Mouse (Mus musculus) layer of hippocampus, adult 9-10 months (tissue): ENCODE results near the gene Usp35.
A peak's percentile ranks its signal among the peaks of the same experiment; 100 is the strongest.

ENCODE experiments used
- DNase-seq: peaks from one replicate; pipeline ENCODE4 v3.0.0; 2022; ENCODE audit warnings: low spot score

The Usp35 gene

GRCm38 (mm10) chr7:97346111-97346821 lies 14.4 kb upstream of the Usp35 start:
- DNase-seq, result no peak

GRCm38 (mm10) chr7:97345229-97345871 lies 13.5 kb upstream of the Usp35 start:
- DNase-seq, result peak; percentile 71

- DNase-seq, result no peak
These were observed 12.8 kb upstream of the Usp35 start for GRCm38 (mm10) chr7:97344655-97345054.

- no peak for DNase-seq
These were observed 11.1 kb upstream of the Usp35 start for GRCm38 (mm10) chr7:97342961-97343360.

- DNase-seq, result no peak
These were observed 9.4 kb upstream of the Usp35 start for GRCm38 (mm10) chr7:97340907-97341849.

GRCm38 (mm10) chr7:97339623-97340022 lies 7.8 kb upstream of the Usp35 start:
- no peak for DNase-seq

- no peak for DNase-seq
These were observed 6.8 kb upstream of the Usp35 start for GRCm38 (mm10) chr7:97338593-97338992.

GRCm38 (mm10) chr7:97336678-97337077 lies 4.9 kb upstream of the Usp35 start:
- no peak for DNase-seq

- DNase-seq, result no peak
These were observed 2.6 kb upstream of the Usp35 start for GRCm38 (mm10) chr7:97334406-97334805.

- DNase-seq, result no peak
These were observed 1.5 kb upstream of the Usp35 start for GRCm38 (mm10) chr7:97333113-97333898.

GRCm38 (mm10) chr7:97332667-97333041 lies 834 bp upstream of the Usp35 start:
- DNase-seq, result no peak

GRCm38 (mm10) chr7:97330931-97331645 lies 732 bp downstream of the Usp35 start:
- no peak for DNase-seq

GRCm38 (mm10) chr7:97329676-97330075 lies 2.1 kb downstream of the Usp35 start:
- no peak for DNase-seq

GRCm38 (mm10) chr7:97328891-97329588 lies 2.8 kb downstream of the Usp35 start:
- DNase-seq, result no peak

GRCm38 (mm10) chr7:97327376-97327775 lies 4.4 kb downstream of the Usp35 start:
- DNase-seq, result no peak

- no peak for DNase-seq
These were observed 6.4 kb downstream of the Usp35 start for GRCm38 (mm10) chr7:97325156-97325985.

GRCm38 (mm10) chr7:97324342-97324741 lies 7.5 kb downstream of the Usp35 start:
- DNase-seq, result no peak

GRCm38 (mm10) chr7:97317706-97318105 lies 14.1 kb downstream of the Usp35 start:
- DNase-seq, result no peak

- DNase-seq, result no peak
These were observed 16.2 kb downstream of the Usp35 start for GRCm38 (mm10) chr7:97315656-97316055.

- no peak for DNase-seq
These were observed 17.2 kb downstream of the Usp35 start for GRCm38 (mm10) chr7:97314646-97315045.
